Mouse (Mus musculus) c-Kit-positive CD71-negative TER-119-negative erythroid progenitor cells, embryonic 14.5 days (primary cell): ENCODE measurements around the gene Ly6c2.
A peak's percentile ranks its signal among the peaks of the same experiment; 100 is the strongest.
"Not testable (repeated sequence)": the region's sequence is repeated elsewhere in the genome, so short reads cannot be mapped to it uniquely, and the experiment has no call there.

Experiments
- DNase-seq: peaks from one replicate; pipeline ENCODE4 v3.0.0-alpha.2; 2013; ENCODE audit warnings: low read depth

Ly6c2 gene

GRCm38 (mm10) chr15:75111861-75112630, at the start of gene Ly6c2:
Gene Ly6c2 (minus strand): TSS chr15:75111970.
- DNase-seq, result not testable (repeated sequence)

GRCm38 (mm10) chr15:75157646-75158045, 45.9 kb upstream of the Ly6c2 start:
- no peak for DNase-seq

- no peak for DNase-seq
Observed at GRCm38 (mm10) chr15:75154940-75155339, 43.2 kb upstream of the Ly6c2 start, which contains the start of gene Ly6g. Gene Ly6g (plus strand): TSS chr15:75155240.

- DNase-seq, result no peak
Observed at GRCm38 (mm10) chr15:75153087-75153486, 41.3 kb upstream of the Ly6c2 start.

DNA sequence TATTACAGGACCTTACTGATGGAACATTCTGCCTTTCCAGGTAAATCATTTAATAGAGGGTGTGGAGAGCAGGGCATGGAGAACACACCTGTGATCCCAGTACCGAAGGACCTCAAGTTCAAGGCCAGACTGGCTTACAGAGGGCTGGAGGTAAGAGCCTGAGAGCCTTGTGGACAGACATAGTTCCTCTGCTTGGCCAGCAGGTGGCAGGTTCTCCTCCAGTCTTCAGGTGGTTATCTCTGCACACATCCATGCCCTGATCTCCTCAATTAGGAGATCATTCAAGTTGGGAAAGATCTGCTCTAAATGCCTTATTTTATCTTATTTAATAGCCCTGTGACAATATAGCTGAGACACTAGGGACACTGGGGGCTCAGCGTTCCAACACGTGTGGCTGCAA, 32.0 kb upstream of the Ly6c2 start:
- DNase-seq, result no peak

DNA sequence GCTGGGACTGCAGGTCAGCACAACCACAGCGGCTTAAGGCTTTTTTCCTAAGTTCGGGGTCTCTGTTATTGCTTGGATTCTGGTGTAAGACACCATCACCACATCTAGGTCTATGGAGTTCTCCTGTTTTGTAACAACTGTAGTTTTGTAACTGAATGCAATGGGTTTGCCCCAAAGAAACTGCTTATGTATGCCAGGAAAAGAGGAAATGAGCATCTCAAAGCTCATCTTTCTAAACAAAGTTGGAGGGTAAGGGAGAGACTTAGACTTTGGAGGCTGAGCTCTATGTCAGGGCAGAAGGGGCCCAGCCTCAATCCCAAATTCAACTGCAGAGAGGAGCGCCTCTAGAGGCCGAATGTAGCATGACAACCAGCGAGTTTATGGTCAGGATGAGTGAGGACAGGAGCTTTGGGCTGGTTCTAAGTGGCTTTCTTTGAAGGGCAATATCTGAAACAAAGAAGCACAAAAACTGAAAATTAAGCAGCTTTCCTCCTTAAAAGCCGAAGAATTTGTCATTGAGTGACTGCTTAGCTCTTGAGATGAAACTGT, 30.1 kb upstream of the Ly6c2 start:
- peak; percentile 37 for DNase-seq

DNA sequence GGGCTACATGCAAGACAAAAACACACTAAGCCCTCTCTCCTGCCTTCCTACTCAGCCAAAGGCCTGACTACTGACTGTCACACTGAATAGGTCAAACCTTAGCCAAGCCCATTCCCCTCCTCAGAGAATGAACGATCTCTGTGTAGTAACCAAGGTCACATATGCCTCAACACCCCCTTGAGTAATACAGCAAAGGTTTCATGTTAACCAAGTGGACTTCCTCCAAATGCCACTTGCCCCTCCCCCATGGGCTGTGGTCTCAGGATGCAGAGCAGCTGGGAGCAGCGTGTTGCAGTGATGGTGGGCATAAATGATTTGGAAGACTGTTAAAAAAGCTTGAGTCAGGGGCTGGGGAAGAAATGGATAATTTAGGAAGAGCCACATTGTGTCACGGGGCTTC, 26.0 kb upstream of the Ly6c2 start:
- peak; percentile 23 for DNase-seq

- not testable (repeated sequence) for DNase-seq
Observed at GRCm38 (mm10) chr15:75135090-75135783, 23.5 kb upstream of the Ly6c2 start.

GRCm38 (mm10) chr15:75132346-75132745, 20.6 kb upstream of the Ly6c2 start:
- not testable (repeated sequence) for DNase-seq

- DNase-seq, result peak; percentile 23
Observed at GRCm38 (mm10) chr15:75120066-75120465, 8.3 kb upstream of the Ly6c2 start.

DNA sequence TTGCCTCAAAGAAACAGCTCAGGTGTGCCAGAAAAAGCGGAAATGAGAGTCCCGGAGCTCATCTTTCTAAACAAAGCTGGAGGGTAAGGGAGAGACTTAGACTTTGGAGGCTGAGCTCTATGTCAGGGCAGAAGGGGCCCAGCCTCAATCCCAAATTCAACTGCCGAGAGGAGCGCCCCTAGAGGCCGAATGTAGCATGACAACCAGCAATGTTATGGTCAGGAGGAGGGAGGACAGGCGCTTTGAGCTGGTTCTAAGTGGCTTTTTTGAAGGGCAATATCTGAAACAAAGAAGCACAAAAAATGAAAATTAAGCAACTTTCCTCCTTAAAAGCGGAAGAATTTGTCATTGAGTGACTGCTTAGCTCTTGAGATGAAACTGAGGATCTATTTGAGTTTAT, 7.0 kb upstream of the Ly6c2 start:
- DNase-seq, result peak; percentile 32

- not testable (repeated sequence) for DNase-seq
Observed at GRCm38 (mm10) chr15:75117481-75117880, 5.7 kb upstream of the Ly6c2 start.

DNA sequence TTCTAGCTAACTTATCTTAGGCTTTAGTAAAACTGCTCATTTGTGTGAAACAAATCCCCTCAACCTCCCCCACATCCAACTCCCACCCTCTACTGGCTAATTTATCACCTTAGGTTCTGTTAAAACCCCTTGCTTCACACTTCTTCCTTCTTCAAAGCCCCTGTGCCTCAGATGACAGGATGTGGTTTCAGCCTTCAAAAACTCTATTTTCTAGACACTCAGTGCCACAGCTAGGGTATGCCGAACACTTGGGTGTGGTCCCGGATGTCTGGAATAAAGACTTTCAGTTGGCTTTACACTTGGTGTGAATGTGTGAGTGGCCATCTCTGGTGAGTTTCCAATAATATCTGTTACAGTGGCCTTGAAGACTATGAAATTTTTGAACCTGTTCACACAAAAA, 4.8 kb upstream of the Ly6c2 start:
- DNase-seq, result peak; percentile 10

GRCm38 (mm10) chr15:75110424-75110823, 1.3 kb downstream of the Ly6c2 start:
- not testable (repeated sequence) for DNase-seq

DNA sequence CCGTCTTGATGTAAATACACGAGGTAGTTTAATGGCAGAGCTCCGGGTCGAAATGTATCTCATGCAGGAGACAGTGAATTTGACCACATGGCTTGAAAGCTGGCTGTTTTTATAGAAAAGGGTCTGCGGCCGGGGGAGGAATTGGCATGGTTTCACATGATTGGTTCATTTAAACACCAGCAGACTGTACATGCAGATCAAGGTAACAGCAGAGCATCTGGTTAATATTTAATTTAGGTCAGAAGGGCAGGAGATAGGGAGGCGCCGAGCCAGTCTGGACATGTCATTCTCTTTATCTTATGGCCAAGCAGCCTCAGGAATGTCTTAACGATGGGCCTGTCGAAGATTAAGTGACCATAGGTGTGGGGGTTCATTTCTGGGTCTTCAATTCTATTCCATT, 12.5 kb downstream of the Ly6c2 start:
- no peak for DNase-seq

- not testable (repeated sequence) for DNase-seq
Observed at GRCm38 (mm10) chr15:75088041-75088440, 23.7 kb downstream of the Ly6c2 start.

DNA sequence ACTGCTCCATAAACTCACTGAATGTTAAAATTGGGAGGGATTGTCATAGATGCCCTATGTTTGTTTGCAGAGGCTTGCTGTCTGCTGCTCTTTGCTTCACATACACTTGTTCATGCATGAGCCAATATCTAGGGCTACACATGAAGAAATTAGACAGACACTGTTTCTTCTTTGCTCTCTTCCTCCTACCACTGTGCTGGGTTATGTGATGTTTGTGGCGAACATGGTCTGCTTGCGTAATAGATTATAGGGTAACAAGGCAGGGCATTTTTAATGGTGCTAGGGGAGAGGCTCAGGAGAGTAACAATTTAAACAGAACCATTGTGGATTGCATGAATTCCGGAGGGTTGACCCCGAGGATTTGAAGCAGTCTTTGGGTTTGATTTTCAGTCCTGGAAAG, 41.8 kb downstream of the Ly6c2 start:
- no peak for DNase-seq

- DNase-seq, result peak; percentile 70
Observed at GRCm38 (mm10) chr15:75062030-75062574, 49.7 kb downstream of the Ly6c2 start.

DNA sequence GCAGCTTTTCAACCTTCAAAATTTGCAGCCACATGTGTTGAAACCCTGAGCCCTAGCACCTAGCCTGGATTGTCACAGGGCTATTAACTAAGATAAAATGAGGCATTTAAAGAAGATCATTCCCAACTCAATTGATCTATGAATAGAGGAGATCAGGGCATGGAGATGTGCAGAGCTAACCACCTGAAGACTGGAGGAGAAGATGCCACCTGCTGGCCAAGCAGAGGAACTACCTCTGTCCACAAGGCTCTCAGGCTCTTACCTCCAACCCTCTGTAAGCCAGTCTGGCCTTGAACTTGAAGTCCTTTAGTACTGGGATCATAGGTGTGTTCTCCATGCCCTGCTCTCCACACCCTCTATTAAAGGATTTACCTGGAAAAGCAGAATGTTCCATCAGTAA, 51.3 kb downstream of the Ly6c2 start:
- peak; percentile 24 for DNase-seq
